31 mouse cellular contexts compared by ENCODE assay signal in the genomic region with DNA sequence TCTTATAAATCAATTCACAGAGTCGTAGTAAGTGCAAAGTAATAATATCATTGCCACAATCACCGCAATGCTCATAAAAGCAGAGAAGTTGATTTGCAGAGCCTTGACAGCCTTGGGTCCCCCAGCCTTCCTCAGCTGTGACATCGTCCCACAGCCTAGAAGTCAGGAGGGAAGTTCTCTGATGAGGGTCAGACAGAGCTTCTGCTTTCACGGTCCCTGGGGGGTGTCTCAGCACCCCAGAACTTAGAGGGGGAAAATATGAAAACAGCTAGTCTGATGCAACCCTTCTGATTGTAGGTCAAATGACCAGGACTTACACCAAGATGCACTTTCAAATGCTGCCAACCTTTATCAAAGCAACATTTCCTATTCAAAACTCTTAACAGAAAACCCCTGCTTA.
DNase-seq lines count a peak whose midpoint lies in the region; ATAC-seq and TF ChIP-seq lines count a peak whose summit lies in the region.
"Had no signal": no experiment of that assay in that cellular context is flagged by ENCODE, and none has a peak within 500 bp of the region (broad histone marks: within the 10 kb centered on the region; RNA-seq: fewer than 3 reads in every experiment).

No protein-coding gene starts in this region.

- DNase-seq in spleen, adult 2 months (ENCODE audit: low read depth in 1 of 2, low spot score in 2 of 2): peak; percentile 31 to 38
- DNase-seq in spleen, postnatal 14 days (ENCODE audit: low spot score in 2 of 2): no peak
- peak; percentile 59 for DNase-seq in B cell, adult 2 months
- peak; percentile 79 for DNase-seq in splenic B cell, adult 2 months (ENCODE audit: low read depth, low spot score)
- no peak for DNase-seq in kidney, postnatal 10 days
- DNase-seq in heart, embryonic 10.5 days (ENCODE audit: low spot score): no peak
- DNase-seq: adrenal gland, postnatal 10 days; adrenal gland, postnatal 36 days; cerebellum, adult 18-20 months; cerebellum, adult 9-10 months; cerebellum, postnatal 25 days; embryo, embryonic 11 days; gastrocnemius, postnatal 10 days; gastrocnemius, postnatal 36 days; heart, adult 11 months; heart, postnatal 10 days; heart, postnatal 36 days had no signal

- peaks cover 39% of the 10 kb centered on the region for H3K4me1 ChIP-seq in spleen, adult 2 months (ENCODE audit: control insufficient read depth, insufficient read depth, insufficient read length)
- H3K4me1 ChIP-seq in heart, embryonic 10.5 days: peaks cover 12% of the 10 kb centered on the region
- H3K4me1 ChIP-seq: forebrain, embryonic 12.5 days; forebrain, embryonic 15.5 days had no signal

- no peak overlapping the region for H3K4me3 ChIP-seq in spleen, adult 2 months (ENCODE audit: extremely low read depth, insufficient read depth, insufficient read length)
- no peak overlapping the region for H3K4me3 ChIP-seq in heart, embryonic 10.5 days
- H3K4me3 ChIP-seq: embryonic facial prominence, embryonic 10.5 days; embryonic facial prominence, embryonic 13.5 days; erythroblast, embryonic 14.5 days; forebrain, embryonic 12.5 days; forebrain, embryonic 15.5 days; heart, embryonic 12.5 days; heart, embryonic 15.5 days; hindbrain, embryonic 10.5 days; hindbrain, embryonic 13.5 days had no signal

- no peak for TF ChIP-seq POLR2A in spleen, adult 2 months (IDR thresholded peaks at IDR 0.05; ENCODE audit: low read depth, low read length)

- no peak for TF ChIP-seq CTCF in spleen, adult 2 months (IDR thresholded peaks at IDR 0.05; ENCODE audit: extremely low read depth, insufficient read depth, insufficient read length, insufficient replicate concordance)

- H3K9me3 ChIP-seq in heart, embryonic 10.5 days: no peaks in the 10 kb centered on the region
- H3K9me3 ChIP-seq: embryonic facial prominence, embryonic 10.5 days; embryonic facial prominence, embryonic 13.5 days; forebrain, embryonic 12.5 days; forebrain, embryonic 15.5 days; G1E; heart, embryonic 12.5 days; heart, embryonic 15.5 days; hindbrain, embryonic 10.5 days; hindbrain, embryonic 13.5 days had no signal

- no peaks in the 10 kb centered on the region for H3K36me3 ChIP-seq in spleen, adult 2 months (ENCODE audit: control insufficient read depth, insufficient read depth, low read length)
- no peaks in the 10 kb centered on the region for H3K36me3 ChIP-seq in splenic B cell, adult 2 months (ENCODE audit: control insufficient read depth, insufficient read depth, low read length, poor library complexity, severe bottlenecking)
- H3K36me3 ChIP-seq in heart, embryonic 10.5 days: no peaks in the 10 kb centered on the region
- H3K36me3 ChIP-seq: embryonic facial prominence, embryonic 10.5 days; embryonic facial prominence, embryonic 13.5 days; forebrain, embryonic 12.5 days; forebrain, embryonic 15.5 days; G1E; heart, embryonic 12.5 days; heart, embryonic 15.5 days; hindbrain, embryonic 10.5 days; hindbrain, embryonic 13.5 days had no signal

- peak; percentile 47 for ATAC-seq in granulocyte monocyte progenitor cell, adult 5-6 weeks (replicated peaks; ENCODE audit: poor library complexity, severe bottlenecking)
- ATAC-seq: forebrain, embryonic 15.5 days; inflammation-experienced regulatory T-cells, adult 6 months; Patski had no signal

- H3K27ac ChIP-seq in spleen, adult 2 months (ENCODE audit: insufficient read depth, low read length): peak overlapping the region; percentile 32; the same call in 1 of the 2 replicates
- H3K27ac ChIP-seq in heart, embryonic 10.5 days: no peak overlapping the region
- H3K27ac ChIP-seq: embryonic facial prominence, embryonic 10.5 days; embryonic facial prominence, embryonic 13.5 days; forebrain, embryonic 12.5 days; forebrain, embryonic 15.5 days; heart, embryonic 15.5 days; hindbrain, embryonic 10.5 days; hindbrain, embryonic 13.5 days; hindbrain, postnatal 0 days had no signal

- no peaks in the 10 kb centered on the region for H3K27me3 ChIP-seq in spleen, adult 2 months (ENCODE audit: control insufficient read depth, insufficient read depth, low read length)
- H3K27me3 ChIP-seq in splenic B cell, adult 2 months (ENCODE audit: control insufficient read depth, insufficient read depth, low read length, poor library complexity, severe bottlenecking): no peaks in the 10 kb centered on the region
- H3K27me3 ChIP-seq in heart, embryonic 10.5 days (ENCODE audit: insufficient read depth, poor library complexity, severe bottlenecking): no peaks in the 10 kb centered on the region
- H3K27me3 ChIP-seq: embryonic facial prominence, embryonic 13.5 days; forebrain, embryonic 12.5 days; forebrain, embryonic 15.5 days; heart, embryonic 12.5 days; heart, embryonic 15.5 days; Patski had no signal

- WGBS in spleen, adult 2 months: 34% methylated on average over 4 of the region's 4 CpGs
- WGBS in heart, embryonic 10.5 days: 82% methylated on average over 4 of the region's 4 CpGs

Comparison
In these comparisons a context has a peak if more than half of its experiments do, and no peak if none do; other contexts are left out.
1. DNase-seq: peak in spleen, adult 2 months (2 of 2), B cell, adult 2 months (2 of 2) and splenic B cell, adult 2 months (single experiment); none in spleen, postnatal 14 days (0 of 2), kidney, postnatal 10 days (single experiment) and heart, embryonic 10.5 days (single experiment).